In the genomic region with DNA sequence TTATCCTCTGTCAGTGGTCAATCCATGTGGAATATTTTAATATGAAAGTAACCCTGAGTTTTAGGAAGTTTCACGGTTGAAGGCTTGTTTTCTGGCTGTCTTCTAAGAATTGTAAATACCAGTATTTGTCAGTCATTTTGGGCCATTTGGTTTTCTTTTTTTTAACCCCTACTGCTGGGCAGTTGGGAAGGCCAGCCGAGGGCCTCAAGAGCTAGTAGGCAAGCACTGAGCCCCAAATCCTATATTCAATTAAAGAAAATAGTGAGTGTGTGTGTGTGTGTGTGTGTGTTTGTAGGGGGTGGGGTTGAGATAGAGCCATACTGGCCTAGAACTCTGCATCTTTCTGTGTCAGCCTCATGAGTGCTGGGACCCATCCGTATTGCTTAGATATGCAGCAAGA, we compare ENCODE assay signal across 8 mouse cellular contexts. TPM values are rescaled to one million over a fixed set of nuclear protein-coding genes. Genes with fewer than 3 reads are reported as not detected.
DNase-seq lines count a peak whose midpoint lies in the region; ATAC-seq lines count a peak whose summit lies in the region.

No protein-coding gene starts in this region.

- intact Hi-C loops in gastrocnemius, postnatal 36 days (cut with DNase I), result no loop called here

- WGBS in lung, embryonic 16.5 days, result 63% methylated on average over 3 of the region's 3 CpGs
- WGBS in forebrain, embryonic 10.5 days, result 76% methylated on average over 3 of the region's 3 CpGs
- 78% methylated on average over 3 of the region's 3 CpGs for WGBS in limb, embryonic 12.5 days
- WGBS in stomach, embryonic 14.5 days, result 56% methylated on average over 3 of the region's 3 CpGs

- H3K27me3 ChIP-seq in lung, embryonic 16.5 days (ENCODE audit: control insufficient read depth, insufficient read depth, low read depth, low read length), result no peaks in the 10 kb centered on the region
- no peaks in the 10 kb centered on the region for H3K27me3 ChIP-seq in forebrain, embryonic 10.5 days (ENCODE audit: poor library complexity, severe bottlenecking)
- H3K27me3 ChIP-seq in limb, embryonic 12.5 days, result no peaks in the 10 kb centered on the region
- no peaks in the 10 kb centered on the region for H3K27me3 ChIP-seq in stomach, embryonic 14.5 days (ENCODE audit: control insufficient read depth, insufficient read depth, low read length)

- peaks cover 10% of the 10 kb centered on the region for H3K4me1 ChIP-seq in lung, embryonic 16.5 days (replicated peaks; ENCODE audit: control insufficient read depth, insufficient read depth, low read length)
- peaks cover 13% of the 10 kb centered on the region for H3K4me1 ChIP-seq in forebrain, embryonic 10.5 days
- H3K4me1 ChIP-seq in limb, embryonic 12.5 days (replicated peaks), result peaks cover 7% of the 10 kb centered on the region
- peaks cover 9% of the 10 kb centered on the region; the same call in 1 of the 2 replicates for H3K4me1 ChIP-seq in stomach, embryonic 14.5 days (ENCODE audit: control insufficient read depth, insufficient read depth, low read length)

- H3K4me3 ChIP-seq in lung, embryonic 16.5 days (ENCODE audit: low read length), result peak overlapping the region; percentile 81
- H3K4me3 ChIP-seq in forebrain, embryonic 10.5 days, result peak overlapping the region; percentile 98
- peak overlapping the region; percentile 92 for H3K4me3 ChIP-seq in limb, embryonic 12.5 days (replicated peaks)
- H3K4me3 ChIP-seq in stomach, embryonic 14.5 days (ENCODE audit: low read depth, low read length), result peak overlapping the region; percentile 97

- peaks cover 14% of the 10 kb centered on the region for H3K36me3 ChIP-seq in lung, embryonic 16.5 days (ENCODE audit: control insufficient read depth, insufficient read depth, low read length)
- H3K36me3 ChIP-seq in forebrain, embryonic 10.5 days (replicated peaks), result peaks cover 35% of the 10 kb centered on the region
- H3K36me3 ChIP-seq in limb, embryonic 12.5 days, result peaks cover 20% of the 10 kb centered on the region
- peaks cover 19% of the 10 kb centered on the region for H3K36me3 ChIP-seq in stomach, embryonic 14.5 days (ENCODE audit: control insufficient read depth, insufficient read depth, low read length)

- no peak for ATAC-seq in lung, embryonic 16.5 days (ENCODE audit: low read depth)
- ATAC-seq in limb, embryonic 12.5 days (ENCODE audit: insufficient number of reproducible peaks, insufficient read depth, low FRiP score, low TSS enrichment, low read depth), result no peak
- no peak for ATAC-seq in stomach, embryonic 14.5 days (ENCODE audit: insufficient number of reproducible peaks, insufficient read depth, low FRiP score, low read depth)

- H3K27ac ChIP-seq in lung, embryonic 16.5 days (ENCODE audit: low read length), result no peak overlapping the region
- H3K27ac ChIP-seq in forebrain, embryonic 10.5 days, result no peak overlapping the region
- H3K27ac ChIP-seq in limb, embryonic 12.5 days, result no peak overlapping the region
- H3K27ac ChIP-seq in stomach, embryonic 14.5 days (ENCODE audit: low read length), result no peak overlapping the region

- peak overlapping the region; percentile 74 for H3K4me2 ChIP-seq in lung, embryonic 16.5 days (ENCODE audit: low read depth, low read length)
- H3K4me2 ChIP-seq in limb, embryonic 12.5 days, result peak overlapping the region; percentile 79
- H3K4me2 ChIP-seq in stomach, embryonic 14.5 days (replicated peaks; ENCODE audit: low read depth, low read length), result peak overlapping the region; percentile 42

- H3K9me3 ChIP-seq in lung, embryonic 16.5 days (ENCODE audit: control insufficient read depth, low read length), result no peaks in the 10 kb centered on the region
- no peaks in the 10 kb centered on the region for H3K9me3 ChIP-seq in forebrain, embryonic 10.5 days
- no peaks in the 10 kb centered on the region for H3K9me3 ChIP-seq in limb, embryonic 12.5 days
- H3K9me3 ChIP-seq in stomach, embryonic 14.5 days (ENCODE audit: control insufficient read depth, low read depth, low read length), result no peaks in the 10 kb centered on the region

- H3K9ac ChIP-seq in lung, embryonic 16.5 days (ENCODE audit: low read length), result peak overlapping the region; percentile 30
- H3K9ac ChIP-seq in limb, embryonic 12.5 days (replicated peaks), result peak overlapping the region; percentile 96
- H3K9ac ChIP-seq in stomach, embryonic 14.5 days (replicated peaks; ENCODE audit: low read depth, low read length), result no peak overlapping the region

- no peak for DNase-seq in lung, postnatal 14 days
- DNase-seq in forebrain, embryonic 10.5 days (ENCODE audit: extremely low spot score, low spot score), result no peak
- DNase-seq in T-cell, adult 2 months (ENCODE audit: low spot score), result no peak
- no peak for DNase-seq in gastrocnemius, postnatal 36 days
- no peak for DNase-seq in right cerebral cortex, adult 18-20 months

RNA-seq across cellular contexts. Expression of gene Psma3, which starts 1.5 kb away (rescaled TPM):
- polyA plus RNA-seq in lung, embryonic 16.5 days (2015; fragmentation: Nextera tagmentation; extraction: Ambion mirVana), result 582 and 594 TPM in 2 replicates
- 659 and 664 TPM in 2 replicates for polyA plus RNA-seq in forebrain, embryonic 10.5 days (2016; fragmentation: Nextera tagmentation; extraction: Ambion mirVana)
- polyA plus RNA-seq in limb, embryonic 12.5 days (2016; fragmentation: Nextera tagmentation; extraction: Ambion mirVana), result 611 and 672 TPM in 2 replicates
- 587 and 595 TPM in 2 replicates for polyA plus RNA-seq in stomach, embryonic 14.5 days (2014; fragmentation: Nextera tagmentation; extraction: Ambion mirVana)
- 100 to 1,000 TPM; 278 to 296 TPM for total RNA-seq in gastrocnemius, postnatal 36 days (2021)

RNA-seq across cellular contexts. Expression of gene Actr10, which starts 38.2 kb away (rescaled TPM):
- 232 and 234 TPM in 2 replicates for polyA plus RNA-seq in lung, embryonic 16.5 days (2015; fragmentation: Nextera tagmentation; extraction: Ambion mirVana)
- polyA plus RNA-seq in forebrain, embryonic 10.5 days (2016; fragmentation: Nextera tagmentation; extraction: Ambion mirVana), result 217 and 218 TPM in 2 replicates
- 249 and 250 TPM in 2 replicates for polyA plus RNA-seq in limb, embryonic 12.5 days (2016; fragmentation: Nextera tagmentation; extraction: Ambion mirVana)
- 226 and 257 TPM in 2 replicates for polyA plus RNA-seq in stomach, embryonic 14.5 days (2014; fragmentation: Nextera tagmentation; extraction: Ambion mirVana)
- total RNA-seq in gastrocnemius, postnatal 36 days (2021), result 10 to 100 TPM; 88.1 to 92.1 TPM

RNA-seq across cellular contexts. Expression of gene Arid4a, which starts 39.9 kb away (rescaled TPM):
- polyA plus RNA-seq in lung, embryonic 16.5 days (2015; fragmentation: Nextera tagmentation; extraction: Ambion mirVana), result 44.7 and 47.7 TPM in 2 replicates
- polyA plus RNA-seq in forebrain, embryonic 10.5 days (2016; fragmentation: Nextera tagmentation; extraction: Ambion mirVana), result 22.7 and 28.3 TPM in 2 replicates
- 36.3 and 39.3 TPM in 2 replicates for polyA plus RNA-seq in limb, embryonic 12.5 days (2016; fragmentation: Nextera tagmentation; extraction: Ambion mirVana)
- 40.7 and 43.4 TPM in 2 replicates for polyA plus RNA-seq in stomach, embryonic 14.5 days (2014; fragmentation: Nextera tagmentation; extraction: Ambion mirVana)
- 1 to 10 TPM; 6.8 to 7.8 TPM for total RNA-seq in gastrocnemius, postnatal 36 days (2021)
